Mouse (Mus musculus): Measurements from ENCODE around the gene Sbno1. TPM values are rescaled to one million over a fixed set of nuclear protein-coding genes. Genes with fewer than 3 reads are reported as not detected.
A peak's percentile ranks its signal among the peaks of the same experiment; 100 is the strongest.
"Not testable (repeated sequence)": the region's sequence is repeated elsewhere in the genome, so short reads cannot be mapped to it uniquely, and the experiment has no call there.

Sbno1 gene
- 80.8 and 81.2 TPM in 2 replicates for polyA plus RNA-seq (2015; fragmentation: Nextera tagmentation; extraction: Ambion mirVana)

GRCm38 (mm10) chr5:124425412-124426259, at the start of gene Sbno1:
TSS of gene Sbno1 (minus strand) at chr5:124426001.
- Histone ChIP-seq H3K9ac (ENCODE audit: low read length) (peak within 1 kb of the TSS; percentile 91), H3K36me3 (ENCODE audit: control insufficient read depth, insufficient read depth, low read length) (0 out of 2 replicates have a peak, but pooled peaks cover 4% of the 10 kb centered on the region), H3K4me3 (ENCODE audit: low read length) (peak within 1 kb of the TSS; percentile 100), H3K9me3 (ENCODE audit: control insufficient read depth, low read length) (no peaks in the 10 kb centered on the region), H3K27ac (ENCODE audit: low read length) (peak within 1 kb of the TSS; percentile 94), H3K4me1 (replicated peaks; ENCODE audit: control insufficient read depth, insufficient read depth, low read length) (peaks cover 9% of the 10 kb centered on the region; the same call in 1 of the 2 replicates), H3K27me3 (ENCODE audit: control insufficient read depth, insufficient read depth, low read depth, low read length) (no peaks in the 10 kb centered on the region), H3K4me2 (ENCODE audit: low read depth, low read length) (peak within 1 kb of the TSS; percentile 91)
- WGBS, result 0% methylated on average over 39 of the region's 81 CpGs
- ATAC-seq (ENCODE audit: low read depth), result peak; percentile 96

- Histone ChIP-seq H3K4me2 (ENCODE audit: low read depth, low read length) (no peak overlapping the region), H3K4me3 (ENCODE audit: low read length) (no peak overlapping the region), H3K27ac (ENCODE audit: low read length) (no peak overlapping the region), H3K27me3 (ENCODE audit: control insufficient read depth, insufficient read depth, low read depth, low read length) (no peaks in the 10 kb centered on the region), H3K36me3 (ENCODE audit: control insufficient read depth, insufficient read depth, low read length) (peaks cover 11% of the 10 kb centered on the region; the same call in 1 of the 2 replicates), H3K9me3 (ENCODE audit: control insufficient read depth, low read length) (no peaks in the 10 kb centered on the region), H3K9ac (ENCODE audit: low read length) (no peak overlapping the region), H3K4me1 (replicated peaks; ENCODE audit: control insufficient read depth, insufficient read depth, low read length) (no peaks in the 10 kb centered on the region)
- ATAC-seq (ENCODE audit: low read depth), result no peak
- WGBS, result 66% methylated on average over 6 of the region's 6 CpGs
Observed at GRCm38 (mm10) chr5:124470591-124471171, 44.9 kb upstream of the Sbno1 start.

- Histone ChIP-seq H3K4me1 (replicated peaks; ENCODE audit: control insufficient read depth, insufficient read depth, low read length) (no peaks in the 10 kb centered on the region), H3K4me2 (ENCODE audit: low read depth, low read length) (no peak overlapping the region), H3K4me3 (ENCODE audit: low read length) (no peak overlapping the region), H3K27ac (ENCODE audit: low read length) (no peak overlapping the region), H3K9ac (ENCODE audit: low read length) (no peak overlapping the region), H3K27me3 (ENCODE audit: control insufficient read depth, insufficient read depth, low read depth, low read length) (no peaks in the 10 kb centered on the region), H3K9me3 (ENCODE audit: control insufficient read depth, low read length) (no peaks in the 10 kb centered on the region), H3K36me3 (ENCODE audit: control insufficient read depth, insufficient read depth, low read length) (peaks cover 11% of the 10 kb centered on the region; the same call in 1 of the 2 replicates)
- no peak for ATAC-seq (ENCODE audit: low read depth)
- 93% methylated on average over 6 of the region's 6 CpGs for WGBS
Observed at GRCm38 (mm10) chr5:124469486-124469885, 43.7 kb upstream of the Sbno1 start.

- H3K9ac ChIP-seq (ENCODE audit: low read length), result no peak overlapping the region
- H3K36me3 ChIP-seq (ENCODE audit: control insufficient read depth, insufficient read depth, low read length), result peaks cover 13% of the 10 kb centered on the region; the same call in 1 of the 2 replicates
- no peak overlapping the region for H3K27ac ChIP-seq (ENCODE audit: low read length)
- H3K27me3 ChIP-seq (ENCODE audit: control insufficient read depth, insufficient read depth, low read depth, low read length), result no peaks in the 10 kb centered on the region
- no peaks in the 10 kb centered on the region for H3K9me3 ChIP-seq (ENCODE audit: control insufficient read depth, low read length)
- WGBS, result 90% methylated on average over 7 of the region's 7 CpGs
- no peak overlapping the region for H3K4me2 ChIP-seq (ENCODE audit: low read depth, low read length)
- no peak overlapping the region for H3K4me3 ChIP-seq (ENCODE audit: low read length)
- ATAC-seq (ENCODE audit: low read depth), result no peak
- no peaks in the 10 kb centered on the region for H3K4me1 ChIP-seq (replicated peaks; ENCODE audit: control insufficient read depth, insufficient read depth, low read length)
Observed at GRCm38 (mm10) chr5:124468365-124468764, 42.6 kb upstream of the Sbno1 start.

- H3K27ac ChIP-seq (ENCODE audit: low read length), result no peak overlapping the region
Observed at GRCm38 (mm10) chr5:124467766-124468165, 42.0 kb upstream of the Sbno1 start.

GRCm38 (mm10) chr5:124464905-124465304, 39.1 kb upstream of the Sbno1 start:
- H3K4me2 ChIP-seq (ENCODE audit: low read depth, low read length), result no peak overlapping the region
- no peak for ATAC-seq (ENCODE audit: low read depth)
- no peak overlapping the region for H3K4me3 ChIP-seq (ENCODE audit: low read length)
- H3K27ac ChIP-seq (ENCODE audit: low read length), result no peak overlapping the region
- H3K9ac ChIP-seq (ENCODE audit: low read length), result no peak overlapping the region
- H3K27me3 ChIP-seq (ENCODE audit: control insufficient read depth, insufficient read depth, low read depth, low read length), result no peaks in the 10 kb centered on the region
- H3K36me3 ChIP-seq (ENCODE audit: control insufficient read depth, insufficient read depth, low read length), result peaks cover 27% of the 10 kb centered on the region
- no peaks in the 10 kb centered on the region for H3K9me3 ChIP-seq (ENCODE audit: control insufficient read depth, low read length)
- no peaks in the 10 kb centered on the region for H3K4me1 ChIP-seq (replicated peaks; ENCODE audit: control insufficient read depth, insufficient read depth, low read length)

More at GRCm38 (mm10) chr5:124467766-124468165, 42.0 kb upstream of the Sbno1 start:
- Histone ChIP-seq H3K4me3 (ENCODE audit: low read length) (no peak overlapping the region), H3K9ac (ENCODE audit: low read length) (no peak overlapping the region), H3K4me2 (ENCODE audit: low read depth, low read length) (no peak overlapping the region), H3K9me3 (ENCODE audit: control insufficient read depth, low read length) (no peaks in the 10 kb centered on the region), H3K4me1 (replicated peaks; ENCODE audit: control insufficient read depth, insufficient read depth, low read length) (no peaks in the 10 kb centered on the region), H3K27me3 (ENCODE audit: control insufficient read depth, insufficient read depth, low read depth, low read length) (no peaks in the 10 kb centered on the region), H3K36me3 (ENCODE audit: control insufficient read depth, insufficient read depth, low read length) (peaks cover 15% of the 10 kb centered on the region)
- ATAC-seq (ENCODE audit: low read depth), result no peak
- WGBS, result 80% methylated on average over 1 of the region's 1 CpGs

GRCm38 (mm10) chr5:124463462-124463861, 37.7 kb upstream of the Sbno1 start:
- Histone ChIP-seq H3K4me3 (ENCODE audit: low read length) (no peak overlapping the region), H3K4me1 (replicated peaks; ENCODE audit: control insufficient read depth, insufficient read depth, low read length) (no peaks in the 10 kb centered on the region), H3K36me3 (ENCODE audit: control insufficient read depth, insufficient read depth, low read length) (peaks cover 37% of the 10 kb centered on the region), H3K9ac (ENCODE audit: low read length) (no peak overlapping the region), H3K27ac (ENCODE audit: low read length) (no peak overlapping the region), H3K4me2 (ENCODE audit: low read depth, low read length) (no peak overlapping the region), H3K9me3 (ENCODE audit: control insufficient read depth, low read length) (no peaks in the 10 kb centered on the region), H3K27me3 (ENCODE audit: control insufficient read depth, insufficient read depth, low read depth, low read length) (no peaks in the 10 kb centered on the region)
- 79% methylated on average over 5 of the region's 5 CpGs for WGBS
- ATAC-seq (ENCODE audit: low read depth), result no peak

- WGBS, result 86% methylated on average over 8 of the region's 8 CpGs
- Histone ChIP-seq H3K4me3 (ENCODE audit: low read length) (no peak overlapping the region), H3K4me1 (replicated peaks; ENCODE audit: control insufficient read depth, insufficient read depth, low read length) (no peaks in the 10 kb centered on the region), H3K27me3 (ENCODE audit: control insufficient read depth, insufficient read depth, low read depth, low read length) (no peaks in the 10 kb centered on the region), H3K4me2 (ENCODE audit: low read depth, low read length) (no peak overlapping the region), H3K9ac (ENCODE audit: low read length) (no peak overlapping the region), H3K9me3 (ENCODE audit: control insufficient read depth, low read length) (no peaks in the 10 kb centered on the region), H3K27ac (ENCODE audit: low read length) (no peak overlapping the region), H3K36me3 (ENCODE audit: control insufficient read depth, insufficient read depth, low read length) (peaks cover 39% of the 10 kb centered on the region)
- no peak for ATAC-seq (ENCODE audit: low read depth)
Observed at GRCm38 (mm10) chr5:124462297-124463025, 36.7 kb upstream of the Sbno1 start.

- WGBS, result 89% methylated on average over 14 of the region's 14 CpGs
- not testable (repeated sequence) for H3K9me3 ChIP-seq (ENCODE audit: control insufficient read depth, low read length); H3K27ac ChIP-seq (ENCODE audit: low read length); H3K9ac ChIP-seq (ENCODE audit: low read length); H3K27me3 ChIP-seq (ENCODE audit: control insufficient read depth, insufficient read depth, low read depth, low read length); H3K4me1 ChIP-seq (replicated peaks; ENCODE audit: control insufficient read depth, insufficient read depth, low read length); H3K4me3 ChIP-seq (ENCODE audit: low read length); ATAC-seq (ENCODE audit: low read depth); H3K4me2 ChIP-seq (ENCODE audit: low read depth, low read length)
- H3K36me3 ChIP-seq (ENCODE audit: control insufficient read depth, insufficient read depth, low read length), result peaks cover 49% of the 10 kb centered on the region
Observed at GRCm38 (mm10) chr5:124460922-124461321, 35.1 kb upstream of the Sbno1 start.

All from lung, embryonic 16.5 days (tissue).